Mouse (Mus musculus): ENCODE results near the gene Naga.

Naga gene

GRCm38 (mm10) chr15:82344971-82345370, 6.2 kb upstream of the Naga start:
- TF ChIP-seq GATA4 (IDR thresholded peaks at IDR 0.05; ENCODE audit: insufficient replicate concordance, low read length): no peak

- no peak for TF ChIP-seq GATA4 (IDR thresholded peaks at IDR 0.05; ENCODE audit: insufficient replicate concordance, low read length)
Observed at GRCm38 (mm10) chr15:82343368-82344287, 4.9 kb upstream of the Naga start.

GRCm38 (mm10) chr15:82342543-82342935, 3.8 kb upstream of the Naga start:
- no peak for TF ChIP-seq GATA4 (IDR thresholded peaks at IDR 0.05; ENCODE audit: insufficient replicate concordance, low read length)

GRCm38 (mm10) chr15:82341675-82342542, 3.2 kb upstream of the Naga start:
- no peak for TF ChIP-seq GATA4 (IDR thresholded peaks at IDR 0.05; ENCODE audit: insufficient replicate concordance, low read length)

GRCm38 (mm10) chr15:82341036-82341501, 2.3 kb upstream of the Naga start:
- no peak for TF ChIP-seq GATA4 (IDR thresholded peaks at IDR 0.05; ENCODE audit: insufficient replicate concordance, low read length)

- no peak for TF ChIP-seq GATA4 (IDR thresholded peaks at IDR 0.05; ENCODE audit: insufficient replicate concordance, low read length)
Observed at GRCm38 (mm10) chr15:82340414-82341035, 1.8 kb upstream of the Naga start.

GRCm38 (mm10) chr15:82339634-82340254, 1.0 kb upstream of the Naga start:
- TF ChIP-seq GATA4 (IDR thresholded peaks at IDR 0.05; ENCODE audit: insufficient replicate concordance, low read length): no peak

GRCm38 (mm10) chr15:82339150-82339549, 425 bp upstream of the Naga start:
- TF ChIP-seq GATA4 (IDR thresholded peaks at IDR 0.05; ENCODE audit: insufficient replicate concordance, low read length): no peak

GRCm38 (mm10) chr15:82337875-82338274, 850 bp downstream of the Naga start:
- no peak for TF ChIP-seq GATA4 (IDR thresholded peaks at IDR 0.05; ENCODE audit: insufficient replicate concordance, low read length)

- TF ChIP-seq GATA4 (IDR thresholded peaks at IDR 0.05; ENCODE audit: insufficient replicate concordance, low read length): no peak
Observed at GRCm38 (mm10) chr15:82336629-82337028, 2.1 kb downstream of the Naga start.

GRCm38 (mm10) chr15:82335194-82335593, 3.5 kb downstream of the Naga start:
- no peak for TF ChIP-seq GATA4 (IDR thresholded peaks at IDR 0.05; ENCODE audit: insufficient replicate concordance, low read length)

GRCm38 (mm10) chr15:82325382-82325781, 13.3 kb downstream of the Naga start:
- no peak for TF ChIP-seq GATA4 (IDR thresholded peaks at IDR 0.05; ENCODE audit: insufficient replicate concordance, low read length)

- TF ChIP-seq GATA4 (IDR thresholded peaks at IDR 0.05; ENCODE audit: insufficient replicate concordance, low read length): no peak
Observed at GRCm38 (mm10) chr15:82322195-82322594, 16.5 kb downstream of the Naga start.

GRCm38 (mm10) chr15:82319613-82320012, 19.1 kb downstream of the Naga start:
- TF ChIP-seq GATA4 (IDR thresholded peaks at IDR 0.05; ENCODE audit: insufficient replicate concordance, low read length): no peak

GRCm38 (mm10) chr15:82317839-82318238, 20.9 kb downstream of the Naga start:
- no peak for TF ChIP-seq GATA4 (IDR thresholded peaks at IDR 0.05; ENCODE audit: insufficient replicate concordance, low read length)
